Mouse (Mus musculus) intestine, embryonic 16.5 days (tissue): ENCODE results near the gene Timeless. TPM values are rescaled to one million over a fixed set of nuclear protein-coding genes. Genes with fewer than 3 reads are reported as not detected.
"Not testable (repeated sequence)": the region's sequence is repeated elsewhere in the genome, so short reads cannot be mapped to it uniquely, and the experiment has no call there.

Experiments
- ATAC-seq: fragments of 200-750 bp; cut with Nextera tagmentation; 2 replicates; pipeline ENCODE4 v1.8.0; 2017; ENCODE audit warnings: moderate TSS enrichment, moderate library complexity
- H3K27ac ChIP-seq: fragments of 300-500 bp; sonication (generic); 2 replicates; pipeline ENCODE4 v1.5.1; 2014; ENCODE audit warnings: mild to moderate bottlenecking, low read length
- H3K27me3 ChIP-seq: fragments of 300-500 bp; sonication (generic); replicated peaks from 2 replicates; pipeline ENCODE4 v1.6.1; 2014; ENCODE audit warnings: low read length, control low read depth, mixed read lengths; ENCODE audit not compliant: control insufficient read depth, insufficient read depth
- H3K36me3 ChIP-seq: fragments of 300-500 bp; sonication (generic); 2 replicates; pipeline ENCODE4 v1.6.1; 2014; ENCODE audit warnings: low read length, control low read depth; ENCODE audit not compliant: control insufficient read depth, insufficient read depth
- H3K4me1 ChIP-seq: fragments of 300-500 bp; sonication (generic); 2 replicates; pipeline ENCODE4 v1.6.1; 2014; ENCODE audit warnings: low read length, control low read depth, mixed read lengths; ENCODE audit not compliant: control insufficient read depth, insufficient read depth
- H3K4me2 ChIP-seq: fragments of 300-500 bp; sonication (generic); 2 replicates; pipeline ENCODE4 v1.6.1; 2014; ENCODE audit warnings: low read depth, low read length, control low read depth
- H3K4me3 ChIP-seq: fragments of 300-500 bp; sonication (generic); 2 replicates; pipeline ENCODE4 v1.5.1; 2014; ENCODE audit warnings: mild to moderate bottlenecking, low read length
- H3K9ac ChIP-seq: fragments of 300-500 bp; sonication (generic); 2 replicates; pipeline ENCODE4 v1.6.1; 2014; ENCODE audit warnings: low read depth, low read length
- H3K9me3 ChIP-seq: fragments of 300-500 bp; sonication (generic); 2 replicates; pipeline ENCODE4 v1.6.1; 2016; ENCODE audit warnings: low read length, control low read depth; ENCODE audit not compliant: control insufficient read depth
- WGBS: fragments of 180-500 bp; shearing (Covaris S2); extraction: QIAGEN DNeasy Blood & Tissue Kit; methylation state at CpG from one replicate; pipeline ENCODE4 v1.1.7; 2014; 5-methylcytosine and 5-hydroxymethylcytosine counted together
- polyA plus RNA-seq: library from polyadenylated mRNA; unstranded; fragments of >200 nt; fragmentation: Nextera tagmentation; extraction: Ambion mirVana; gene quantifications from 2 replicates; pipeline ENCODE4 v1.2.1, GENCODE M21; 2015

The Timeless gene
- polyA plus RNA-seq, 1 experiment from 2014 or later, result 33.3 TPM

DNA sequence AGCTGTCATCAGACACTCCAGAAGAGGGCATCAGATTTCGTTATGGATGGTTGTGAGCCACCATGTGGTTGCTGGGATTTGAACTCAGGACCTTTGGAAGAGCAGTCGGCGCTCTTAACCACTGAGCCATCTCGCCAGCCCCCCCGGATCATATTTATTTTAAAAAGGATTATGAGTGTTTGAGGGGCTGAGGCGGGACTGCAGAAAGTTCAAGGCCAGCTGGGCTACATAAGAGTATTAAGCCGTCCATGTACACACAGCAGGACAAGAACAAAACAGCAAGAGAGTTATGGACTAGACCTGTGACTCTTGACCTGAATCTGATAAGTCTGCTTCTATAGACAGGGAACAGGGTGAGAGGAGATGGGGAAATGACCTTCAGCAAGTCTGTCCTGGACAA, 28.5 kb downstream of the Timeless start:
- not testable (repeated sequence) for H3K4me1 ChIP-seq, H3K4me2 ChIP-seq, ATAC-seq, H3K36me3 ChIP-seq, H3K9me3 ChIP-seq, H3K27me3 ChIP-seq, H3K4me3 ChIP-seq, H3K27ac ChIP-seq, H3K9ac ChIP-seq
- 78% methylated on average over 7 of the region's 7 CpGs for WGBS

- no peaks in the 10 kb centered on the region for H3K9me3 ChIP-seq
- ATAC-seq, result no peak
- no peaks in the 10 kb centered on the region for H3K27me3 ChIP-seq
- H3K4me3 ChIP-seq, result no peak overlapping the region
- H3K9ac ChIP-seq, result no peak overlapping the region
- WGBS, result 73% methylated on average over 22 of the region's 22 CpGs
- H3K4me1 ChIP-seq, result no peaks in the 10 kb centered on the region
- H3K4me2 ChIP-seq, result no peak overlapping the region
- H3K27ac ChIP-seq, result no peak overlapping the region
- no peaks in the 10 kb centered on the region for H3K36me3 ChIP-seq
Observed at GRCm38 (mm10) chr10:128262300-128262699, 30.4 kb downstream of the Timeless start.

DNA sequence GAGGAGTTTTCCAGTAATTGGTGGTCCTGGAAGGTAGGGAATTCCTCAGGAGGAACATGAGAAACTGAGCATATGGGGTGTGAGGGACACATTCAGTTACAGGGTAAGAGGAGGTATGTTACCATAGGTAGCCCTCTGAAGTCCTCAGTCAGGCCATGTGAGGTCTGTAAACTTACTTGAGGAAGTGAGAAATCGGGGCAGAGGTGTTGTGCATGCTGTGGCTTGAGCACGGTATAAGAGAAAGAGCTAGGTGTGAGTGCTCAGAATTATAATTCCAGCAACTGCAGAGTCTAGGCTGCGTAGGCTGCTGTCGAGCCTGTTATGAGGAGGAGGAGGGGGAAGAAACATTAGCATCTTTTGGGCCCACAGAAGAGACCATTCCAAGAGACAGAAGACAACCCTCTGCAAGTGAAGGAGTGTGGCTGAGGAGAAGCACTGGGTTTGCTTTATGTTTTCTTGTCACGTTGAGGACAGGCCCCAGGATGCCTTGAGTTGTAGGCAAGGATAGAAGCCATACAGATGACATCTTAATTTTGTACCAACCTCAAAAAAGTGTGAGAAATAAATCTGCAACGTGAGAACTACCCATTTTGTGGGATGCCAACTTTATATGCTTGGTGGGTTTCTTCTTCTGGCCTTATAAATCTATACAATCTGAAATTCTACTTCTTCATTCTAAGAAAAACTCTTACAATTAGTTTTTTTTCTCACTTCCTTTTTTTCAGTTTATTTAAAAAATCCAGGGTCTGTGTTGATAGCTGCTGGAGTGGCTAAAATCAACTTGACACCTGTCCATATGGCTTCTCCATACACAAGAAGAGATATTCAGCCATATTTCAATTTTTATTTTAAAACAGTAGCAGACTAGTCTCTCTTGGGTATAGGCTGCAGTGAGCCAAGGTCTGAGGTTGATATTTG, 31.8 kb downstream of the Timeless start:
- Histone ChIP-seq H3K4me1 (no peaks in the 10 kb centered on the region), H3K4me2 (no peak overlapping the region), H3K27me3 (no peaks in the 10 kb centered on the region), H3K4me3 (no peak overlapping the region), H3K9me3 (no peaks in the 10 kb centered on the region), H3K9ac (no peak overlapping the region), H3K27ac (no peak overlapping the region), H3K36me3 (no peaks in the 10 kb centered on the region)
- ATAC-seq, result no peak
- WGBS, result 74% methylated on average over 6 of the region's 6 CpGs

DNA sequence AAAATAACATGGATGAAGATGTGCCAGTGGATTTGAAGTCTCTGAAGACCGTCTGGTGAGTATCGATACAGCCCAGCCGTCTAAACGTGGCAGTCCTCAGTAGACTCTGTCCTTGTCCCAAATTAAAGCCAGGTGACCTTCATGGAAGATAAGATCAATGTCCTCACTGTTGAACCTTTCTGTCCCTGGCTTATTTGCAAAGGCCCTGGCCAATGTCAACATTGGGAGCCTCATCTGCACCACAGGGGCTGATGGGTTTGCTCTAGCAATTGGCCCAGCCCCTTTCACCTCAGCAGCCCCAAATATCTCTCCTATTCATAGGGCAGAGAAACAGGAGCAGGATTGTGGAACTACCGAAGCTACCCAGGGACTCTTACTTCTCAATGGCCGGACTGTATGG, 36.5 kb downstream of the Timeless start, which contains the start of gene Apof:
Apof (plus strand) TSS at position 301 of the 400 bp plus-strand sequence.
- ATAC-seq, result no peak
- Histone ChIP-seq H3K36me3 (no peaks in the 10 kb centered on the region), H3K9ac (no peak within 1 kb of the TSS), H3K27me3 (no peaks in the 10 kb centered on the region), H3K4me2 (no peak within 1 kb of the TSS), H3K27ac (no peak within 1 kb of the TSS), H3K9me3 (no peaks in the 10 kb centered on the region), H3K4me1 (peaks cover 7% of the 10 kb centered on the region), H3K4me3 (no peak within 1 kb of the TSS)
- 73% methylated on average over 6 of the region's 6 CpGs for WGBS

- Histone ChIP-seq H3K4me2 (no peak overlapping the region), H3K4me3 (no peak overlapping the region), H3K4me1 (peaks cover 7% of the 10 kb centered on the region), H3K27ac (no peak overlapping the region), H3K9ac (no peak overlapping the region), H3K36me3 (no peaks in the 10 kb centered on the region), H3K9me3 (no peaks in the 10 kb centered on the region), H3K27me3 (no peaks in the 10 kb centered on the region)
- no peak for ATAC-seq
- WGBS, result 86% methylated on average over 16 of the region's 16 CpGs
Observed at GRCm38 (mm10) chr10:128269206-128269910, 37.5 kb downstream of the Timeless start.

- peaks cover 7% of the 10 kb centered on the region for H3K4me1 ChIP-seq
- no peaks in the 10 kb centered on the region for H3K36me3 ChIP-seq
- peak within 1 kb of the TSS; percentile 73 for H3K27ac ChIP-seq
- peak within 1 kb of the TSS; percentile 66 for H3K4me2 ChIP-seq
- H3K4me3 ChIP-seq, result peak within 1 kb of the TSS; percentile 75
- peak; percentile 99 for ATAC-seq
- under 1% methylated on average over 43 of the region's 43 CpGs for WGBS
- H3K9me3 ChIP-seq, result no peaks in the 10 kb centered on the region
- H3K9ac ChIP-seq, result peak within 1 kb of the TSS; percentile 81
- no peaks in the 10 kb centered on the region for H3K27me3 ChIP-seq
Observed at GRCm38 (mm10) chr10:128270287-128270841, 38.5 kb downstream of the Timeless start, which contains the start of gene Stat2. Gene Stat2 (plus strand): TSS chr10:128270559.

GRCm38 (mm10) chr10:128270866-128271265, 39.0 kb downstream of the Timeless start:
- Histone ChIP-seq H3K9me3 (no peaks in the 10 kb centered on the region), H3K27ac (peak overlapping the region; percentile 73), H3K4me1 (peaks cover 7% of the 10 kb centered on the region), H3K9ac (peak overlapping the region; percentile 81), H3K4me2 (peak overlapping the region; percentile 65), H3K36me3 (no peaks in the 10 kb centered on the region), H3K27me3 (no peaks in the 10 kb centered on the region), H3K4me3 (peak overlapping the region; percentile 75)
- 41% methylated on average over 7 of the region's 7 CpGs for WGBS
- ATAC-seq, result no peak

GRCm38 (mm10) chr10:128271883-128272282, 40.0 kb downstream of the Timeless start:
- H3K27ac ChIP-seq, result no peak overlapping the region
- no peaks in the 10 kb centered on the region for H3K36me3 ChIP-seq
- no peaks in the 10 kb centered on the region for H3K9me3 ChIP-seq
- H3K4me3 ChIP-seq, result no peak overlapping the region
- 65% methylated on average over 2 of the region's 2 CpGs for WGBS
- H3K9ac ChIP-seq, result no peak overlapping the region
- no peak for ATAC-seq
- peaks cover 7% of the 10 kb centered on the region for H3K4me1 ChIP-seq
- H3K4me2 ChIP-seq, result no peak overlapping the region
- H3K27me3 ChIP-seq, result no peaks in the 10 kb centered on the region

GRCm38 (mm10) chr10:128272819-128273439, 41.1 kb downstream of the Timeless start:
- not testable (repeated sequence) for ATAC-seq, H3K4me1 ChIP-seq, H3K4me3 ChIP-seq, H3K9me3 ChIP-seq, H3K4me2 ChIP-seq, H3K36me3 ChIP-seq, H3K27ac ChIP-seq, H3K9ac ChIP-seq, H3K27me3 ChIP-seq
- 91% methylated on average over 4 of the region's 7 CpGs for WGBS
